9 mouse cellular contexts compared by ENCODE assay signal in the genomic region with DNA sequence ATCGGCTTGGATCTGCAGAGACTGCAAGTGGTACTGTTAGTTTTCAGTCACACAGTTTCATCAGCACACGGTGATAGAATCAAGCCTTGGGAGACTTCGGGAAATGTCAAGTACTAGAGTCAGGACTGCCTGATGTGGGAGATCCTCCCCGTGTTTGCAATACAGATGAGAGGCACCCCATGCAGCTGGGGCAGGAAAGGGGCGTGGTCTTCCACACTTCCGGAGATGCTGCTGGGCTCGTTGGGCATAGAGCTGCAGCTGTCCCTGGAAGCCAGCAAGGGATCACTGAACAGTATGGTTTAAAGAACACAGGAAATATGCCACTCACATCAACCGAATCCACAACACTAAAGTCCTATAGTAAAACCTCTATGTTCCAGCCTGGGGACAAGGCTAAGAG. TPM values are rescaled to one million over a fixed set of nuclear protein-coding genes. Genes with fewer than 3 reads are reported as not detected.
DNase-seq lines count a peak whose midpoint lies in the region; ATAC-seq and TF ChIP-seq lines count a peak whose summit lies in the region.
"Had no signal": no experiment of that assay in that cellular context is flagged by ENCODE, and none has a peak within 500 bp of the region (broad histone marks: within the 10 kb centered on the region; RNA-seq: fewer than 3 reads in every experiment).

No protein-coding gene starts in this region.

- ATAC-seq in hindbrain, embryonic 14.5 days (ENCODE audit: low FRiP score) = no peak
- peak; percentile 71 for ATAC-seq in granulocyte monocyte progenitor cell, adult 5-6 weeks (replicated peaks; ENCODE audit: poor library complexity, severe bottlenecking)

- peaks cover 27% of the 10 kb centered on the region for H3K4me1 ChIP-seq in hindbrain, embryonic 10.5 days (replicated peaks)
- H3K4me1 ChIP-seq in hindbrain, embryonic 14.5 days (replicated peaks; ENCODE audit: control insufficient read depth, insufficient read depth, low read length) = no peaks in the 10 kb centered on the region

- H3K9me3 ChIP-seq in hindbrain, embryonic 10.5 days = no peaks in the 10 kb centered on the region
- H3K9me3 ChIP-seq in hindbrain, embryonic 14.5 days (ENCODE audit: control insufficient read depth, low read length) = no peaks in the 10 kb centered on the region

- no peaks in the 10 kb centered on the region for H3K79me2 ChIP-seq in myocyte (ENCODE audit: control insufficient read depth, insufficient read depth)

- H3ac ChIP-seq in myocyte (ENCODE audit: control insufficient read depth, insufficient read length) = no peak overlapping the region

- H3K9ac ChIP-seq in hindbrain, embryonic 14.5 days = no peak overlapping the region

- DNase-seq in hindbrain, embryonic 10.5 days (ENCODE audit: low spot score) = peak; percentile 27
- DNase-seq in hindbrain, embryonic 14.5 days (ENCODE audit: low spot score) = no peak
- peak; percentile 66 for DNase-seq in T-cell, adult 2 months (ENCODE audit: low spot score)
- no peak for DNase-seq in adipocyte (ENCODE audit: low spot score)
- DNase-seq in testis, postnatal 14 days (ENCODE audit: low spot score) = no peak
- DNase-seq in cerebellum, adult 11-12 months = no peak

- WGBS in hindbrain, embryonic 10.5 days = 38% methylated on average over 8 of the region's 8 CpGs
- WGBS in hindbrain, embryonic 14.5 days = 39% methylated on average over 8 of the region's 8 CpGs

- H3K27ac ChIP-seq in hindbrain, embryonic 10.5 days = no peak overlapping the region
- no peak overlapping the region for H3K27ac ChIP-seq in hindbrain, embryonic 14.5 days

- no peak overlapping the region for H3K4me3 ChIP-seq in hindbrain, embryonic 10.5 days
- H3K4me3 ChIP-seq in hindbrain, embryonic 14.5 days (replicated peaks; ENCODE audit: low read length) = no peak overlapping the region
- no peak overlapping the region for H3K4me3 ChIP-seq in myocyte

- H3K27me3 ChIP-seq in hindbrain, embryonic 10.5 days (ENCODE audit: insufficient read depth, poor library complexity, severe bottlenecking) = no peaks in the 10 kb centered on the region
- no peaks in the 10 kb centered on the region; the same call in none of the 2 replicates for H3K27me3 ChIP-seq in hindbrain, embryonic 14.5 days (ENCODE audit: control insufficient read depth, insufficient read depth, low read length)
- H3K27me3 ChIP-seq in myocyte (ENCODE audit: control insufficient read depth, insufficient read depth, insufficient read length) = no peaks in the 10 kb centered on the region

- no peaks in the 10 kb centered on the region for H3K36me3 ChIP-seq in hindbrain, embryonic 10.5 days
- no peaks in the 10 kb centered on the region for H3K36me3 ChIP-seq in hindbrain, embryonic 14.5 days (replicated peaks; ENCODE audit: control insufficient read depth, insufficient read depth)
- no peaks in the 10 kb centered on the region for H3K36me3 ChIP-seq in myocyte (ENCODE audit: control insufficient read depth, insufficient read depth)

- no peak for TF ChIP-seq POLR2A in myocyte (IDR thresholded peaks at IDR 0.05; ENCODE audit: insufficient read length, low read depth)

- H3K4me2 ChIP-seq in hindbrain, embryonic 14.5 days (replicated peaks) = no peak overlapping the region
- H3K4me2 ChIP-seq in myocyte (ENCODE audit: low read depth) = peak overlapping the region; percentile 12

TF ChIP-seq in myocyte, 11 proteins besides CTCF, POLR2A, EP300 and RAD21:
- TF ChIP-seq REST (IDR thresholded peaks at IDR 0.05; ENCODE audit: insufficient read depth, insufficient read length) (no peak), USF1 (IDR thresholded peaks at IDR 0.05; ENCODE audit: low read depth) (no peak), MYOG (IDR thresholded peaks at IDR 0.05; ENCODE audit: control insufficient read depth in 1 of 3, insufficient read depth in 1 of 3, insufficient read length in 2 of 3, low read depth in 2 of 3) (no peak), CEBPB (IDR thresholded peaks at IDR 0.05; ENCODE audit: insufficient read depth, poor library complexity, severe bottlenecking) (no peak), MAX (IDR thresholded peaks at IDR 0.05; ENCODE audit: low read depth) (no peak), POLR2AphosphoS2 (IDR thresholded peaks at IDR 0.05; ENCODE audit: insufficient read length, low read depth) (no peak), TCF3 (IDR thresholded peaks at IDR 0.05; ENCODE audit: insufficient read length, low read depth) (no peak), E2F4 (IDR thresholded peaks at IDR 0.05; ENCODE audit: insufficient read depth) (no peak), MYOD1 (IDR thresholded peaks at IDR 0.05; ENCODE audit: control insufficient read depth in 1 of 3, insufficient read length in 2 of 3, low read depth in 2 of 3) (no peak), TCF12 (IDR thresholded peaks at IDR 0.05; ENCODE audit: insufficient read depth, poor library complexity, severe bottlenecking) (no peak), SRF (IDR thresholded peaks at IDR 0.05; ENCODE audit: control insufficient read depth, insufficient read length, low read depth) (no peak)

RNA-seq across cellular contexts. Expression of a gene that starts 59.0 kb away (rescaled TPM):
- polyA plus RNA-seq in hindbrain, embryonic 10.5 days (2016; fragmentation: Nextera tagmentation; extraction: Ambion mirVana) = 13.2 and 14.6 TPM in 2 replicates
- 16.6 and 17.3 TPM in 2 replicates for polyA plus RNA-seq in hindbrain, embryonic 14.5 days (2014; fragmentation: Nextera tagmentation; extraction: Ambion mirVana)
- total RNA-seq in granulocyte monocyte progenitor cell, adult 5-6 weeks (2014; fragmentation: Nextera tagmentation) = 0.41 TPM in 1 of 2 replicates, not detected in the other
- not detected in 2 replicates for total RNA-seq in granulocyte monocyte progenitor cell, adult 5-6 weeks (2017)
- polyA plus RNA-seq in myocyte (2012; fragmentation: generic; extraction: Trizol) = 0.11 TPM
- total RNA-seq: MEL had no signal

Comparison
In these comparisons a context has a peak if more than half of its experiments do, and no peak if none do; other contexts are left out.
1. DNase-seq: peak in hindbrain, embryonic 10.5 days (single experiment) and T-cell, adult 2 months (single experiment); none in hindbrain, embryonic 14.5 days (single experiment), adipocyte (single experiment), testis, postnatal 14 days (single experiment) and cerebellum, adult 11-12 months (single experiment).
2. RNA of a gene that starts 59.0 kb away (polyA plus RNA-seq): 16.6 to 17.3 TPM in hindbrain, embryonic 14.5 days and 13.2 to 14.6 TPM in hindbrain, embryonic 10.5 days; 0.11 TPM in myocyte (single experiment); every median in the first group is over 10 times any median in the second.